Mouse (Mus musculus) central nervous system, embryonic 14 days (tissue): ENCODE results near the gene Nek4. TPM values are rescaled to one million over a fixed set of nuclear protein-coding genes. Genes with fewer than 3 reads are reported as not detected.

Experiments
- polyA plus RNA-seq: library from polyadenylated mRNA; depleted of rRNA; stranded (reverse); fragments of >200 nt; gene quantifications from 2 replicates; pipeline ENCODE4 v1.2.3, GENCODE M21; 2012; rRNA removed

The Nek4 gene
- 12.6 and 13.0 TPM in 2 replicates for polyA plus RNA-seq

GRCm38 (mm10) chr14:30951154-30951825, at the start of gene Nek4:
Gene Nek4 (plus strand): TSS chr14:30951377.

GRCm38 (mm10) chr14:30923375-30924105, 27.6 kb upstream of the Nek4 start, which contains the start of gene Itih3:
Gene Itih3 (minus strand): TSS chr14:30923760.

GRCm38 (mm10) chr14:30943038-30943437, 8.1 kb upstream of the Nek4 start, which contains the start of gene Itih1:
Gene Itih1 (minus strand): TSS chr14:30943289.

GRCm38 (mm10) chr14:31001307-31002205, 50.4 kb downstream of the Nek4 start, which contains the start of the genes Glt8d1 and Spcs1:
Gene Glt8d1 (plus strand): TSS chr14:31001400.
Gene Spcs1 (minus strand): TSS chr14:31001672.

GRCm38 (mm10) chr14:31018860-31019291, 67.7 kb downstream of the Nek4 start, which contains the start of the genes Pbrm1 and Gnl3:
Gene Pbrm1 (plus strand): TSS chr14:31019138.
Gene Gnl3 (minus strand): TSS chr14:31019152.

Other genes starting within 250 kb of the Nek4 start
- 9.3 and 10.1 TPM in 2 replicates for gene Sfmbt1, start 236.5 kb upstream of the Nek4 start, polyA plus RNA-seq
- gene Tmem110, start 125.8 kb upstream of the Nek4 start, polyA plus RNA-seq: 22.9 and 28.6 TPM in 2 replicates
- gene Mustn1, start 72.2 kb upstream of the Nek4 start, polyA plus RNA-seq: 0.97 and 3.4 TPM in 2 replicates
- gene Itih4, start 64.9 kb upstream of the Nek4 start, polyA plus RNA-seq: 0.09 and 0.16 TPM in 2 replicates
- 0.76 and 0.98 TPM in 2 replicates for gene Itih3, start 27.6 kb upstream of the Nek4 start, polyA plus RNA-seq
- gene Itih1, start 8.1 kb upstream of the Nek4 start, polyA plus RNA-seq: not detected in 2 replicates
- 127 and 128 TPM in 2 replicates for gene Glt8d1, start 50.0 kb downstream of the Nek4 start, polyA plus RNA-seq
- 242 and 254 TPM in 2 replicates for gene Spcs1, start 50.3 kb downstream of the Nek4 start, polyA plus RNA-seq
- 39.0 and 44.0 TPM in 2 replicates for gene Pbrm1, start 67.8 kb downstream of the Nek4 start, polyA plus RNA-seq
- gene Gnl3, start 67.8 kb downstream of the Nek4 start, polyA plus RNA-seq: 85.3 and 97.7 TPM in 2 replicates
- gene Smim4, start 177.6 kb downstream of the Nek4 start, polyA plus RNA-seq: 35.2 and 35.3 TPM in 2 replicates
- 298 and 317 TPM in 2 replicates for gene Nt5dc2, start 179.7 kb downstream of the Nek4 start, polyA plus RNA-seq
- 28.5 and 33.9 TPM in 2 replicates for gene Stab1, start 217.3 kb downstream of the Nek4 start, polyA plus RNA-seq